Mouse (Mus musculus): Measurements from ENCODE around the gene Tmem72.

DNA sequence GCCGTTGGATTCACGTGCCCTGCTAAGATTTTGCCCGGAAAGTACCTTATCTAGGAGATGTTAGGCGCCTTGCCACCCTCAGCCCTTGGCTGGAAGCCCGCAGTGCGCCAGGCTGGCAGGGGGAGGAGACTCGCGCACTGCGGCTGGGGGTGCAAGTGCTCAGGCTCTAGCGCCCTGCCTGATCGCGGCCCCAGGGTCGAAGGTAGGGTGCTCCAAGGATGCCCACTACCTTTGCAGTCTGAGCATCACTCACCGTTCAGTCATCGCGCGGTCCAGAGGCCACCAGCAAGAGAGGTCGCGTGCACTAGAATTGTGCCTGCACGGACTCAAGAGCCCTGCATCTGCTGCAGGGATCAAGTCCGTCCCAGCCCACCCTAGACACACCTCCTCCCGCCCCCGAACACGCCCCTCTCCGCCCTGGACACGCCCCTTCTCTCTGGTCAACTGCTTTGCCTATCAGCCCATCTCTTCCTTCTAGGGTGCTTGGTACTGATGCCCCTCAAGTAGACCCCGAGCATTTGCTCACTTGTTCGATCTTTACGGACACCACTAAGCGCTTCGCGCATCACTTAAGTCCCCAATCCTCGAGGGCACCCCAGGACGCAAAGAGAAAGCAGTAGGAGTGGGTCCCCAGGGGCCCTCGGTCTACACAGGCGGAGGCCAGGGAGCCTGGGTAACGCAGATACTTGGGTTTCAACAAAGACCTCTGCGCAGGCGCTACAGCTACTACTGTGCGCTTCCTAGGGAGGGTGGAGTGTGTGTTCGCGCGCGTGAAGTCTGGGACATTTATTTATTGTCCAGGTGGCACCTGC is 43.0 kb downstream of the Tmem72 start, which contains the start of gene Rassf4:
- no peak for TF ChIP-seq CTCF (IDR thresholded peaks at IDR 0.05; ENCODE audit: borderline replicate concordance, control insufficient read depth, extremely low read depth, insufficient read depth, low read length, poor library complexity)
- TF ChIP-seq POLR2A (IDR thresholded peaks at IDR 0.05; ENCODE audit: control insufficient read depth, extremely low read depth, insufficient read depth, low read length, poor library complexity), result 0 out of 2 replicates have a peak, but pooled peaks have one; percentile 13
